Mouse (Mus musculus) frontal cortex, postnatal 14 days (tissue): ENCODE results near the gene Prss35.

Source experiments
- DNase-seq, 2 experiments: peaks; one replicate each; pipeline ENCODE4 v3.0.0; 2022; ENCODE audit warnings: low spot score in 2 of 2

Gene Prss35

GRCm38 (mm10) chr9:86742959-86743911, at the start of gene Prss35:
Gene Prss35, plus strand, starts transcription at chr9:86743649.
- DNase-seq = peak in 1 of 2 experiments; percentile 28

GRCm38 (mm10) chr9:86693935-86694334, 49.5 kb upstream of the Prss35 start:
- no peak for DNase-seq

DNA sequence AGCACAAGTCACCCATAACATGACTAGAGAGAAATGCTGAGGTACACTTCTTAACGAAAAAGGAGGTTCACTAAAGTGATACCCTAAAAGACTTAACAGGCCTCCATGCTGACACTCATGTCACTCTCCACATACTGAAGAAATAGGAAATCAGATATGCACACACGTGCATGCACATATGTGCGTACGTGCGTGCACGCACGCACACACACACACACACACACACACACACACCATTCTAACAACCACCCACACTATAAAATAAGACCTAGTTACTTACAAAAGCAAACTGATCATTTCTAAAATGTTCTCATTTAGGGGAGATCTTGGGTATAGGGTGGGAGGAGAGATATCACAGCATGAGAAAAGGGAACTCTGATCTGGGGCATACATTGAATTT, 48.8 kb upstream of the Prss35 start:
- DNase-seq = no peak

GRCm38 (mm10) chr9:86695199-86695817, 48.1 kb upstream of the Prss35 start:
- peak in 1 of 2 experiments; percentile 27 for DNase-seq

DNA sequence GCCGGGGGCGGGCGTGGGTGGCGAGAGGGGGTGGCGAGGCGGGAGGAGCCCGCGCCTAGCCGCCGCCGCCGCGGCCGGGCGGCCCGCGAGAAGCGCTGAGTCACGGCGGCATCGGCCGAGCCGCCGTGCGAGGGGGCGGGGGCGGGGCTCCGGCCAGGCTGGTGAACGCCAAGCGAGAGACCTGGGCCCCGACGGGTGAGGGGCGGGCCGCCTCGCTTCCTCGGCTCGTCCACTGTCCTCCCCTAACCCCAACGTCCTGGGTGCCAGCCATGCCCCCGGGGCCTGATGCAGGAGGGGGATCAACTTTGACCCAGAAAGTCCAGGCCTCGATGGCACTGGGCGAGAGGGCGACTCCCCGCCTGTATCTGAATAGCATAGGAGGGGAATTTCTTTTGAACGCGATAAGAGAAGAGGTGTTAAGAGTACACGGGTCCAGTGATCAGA, 47.6 kb upstream of the Prss35 start, which contains the start of gene Me1:
Me1 (minus strand) TSS at position 136 of the 444 bp plus-strand sequence.
- DNase-seq = no peak

DNA sequence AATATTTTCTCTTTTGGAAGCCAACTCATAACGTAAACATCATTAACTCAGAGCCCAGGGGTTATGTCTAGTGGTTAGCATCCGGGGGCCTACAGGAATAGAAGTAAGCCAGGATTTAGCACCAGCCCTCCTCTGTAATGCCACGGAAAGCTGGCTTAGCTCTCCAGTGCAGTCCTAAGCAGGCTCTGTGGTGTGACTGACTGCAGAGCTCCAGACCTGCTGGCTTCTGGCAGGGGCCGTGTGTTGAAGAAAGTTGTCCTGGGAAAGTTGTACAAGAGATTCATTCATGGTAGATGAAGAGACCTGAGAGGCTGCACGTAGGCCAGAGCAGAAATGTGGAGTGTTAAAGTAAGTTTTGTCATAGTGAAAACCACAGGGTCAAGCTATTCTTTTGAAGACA, 42.2 kb upstream of the Prss35 start:
- no peak for DNase-seq

DNA sequence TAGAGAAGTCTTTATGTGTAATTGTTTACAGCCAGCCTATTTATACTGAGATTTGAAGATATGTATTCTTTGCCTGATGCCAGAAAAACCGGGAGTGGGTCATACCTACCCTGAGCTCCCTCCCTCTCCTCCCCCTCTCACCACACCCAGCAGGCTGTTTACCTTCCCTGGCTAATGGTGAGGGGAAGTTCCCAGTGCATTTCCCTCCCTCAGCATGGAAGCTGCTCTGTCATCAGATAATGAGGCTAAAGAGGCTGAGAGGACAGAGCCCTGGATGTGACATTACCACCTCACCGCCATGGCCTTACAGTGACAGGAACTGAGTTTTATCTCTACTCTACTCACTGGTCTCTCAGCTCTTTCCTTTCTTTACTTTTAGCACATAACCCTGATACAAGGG, 41.6 kb upstream of the Prss35 start:
- DNase-seq = no peak

DNA sequence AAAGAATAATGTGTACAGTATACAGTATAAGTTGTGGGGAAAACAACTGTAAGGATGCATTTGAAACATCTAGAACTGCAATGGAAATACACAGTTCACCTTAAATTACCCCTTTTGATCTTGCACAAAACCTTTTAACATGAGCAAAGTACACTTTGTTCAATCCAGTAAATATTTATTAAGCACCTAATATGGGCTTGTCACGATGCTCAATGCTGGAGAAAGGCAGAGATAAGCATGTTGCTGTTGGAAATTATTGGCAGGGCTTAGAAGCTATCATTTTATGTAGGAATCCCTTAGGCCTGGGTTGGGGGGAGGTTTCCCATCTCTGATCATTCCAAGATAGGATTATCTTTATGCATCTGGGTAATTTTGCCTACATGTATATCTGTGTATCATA, 36.0 kb upstream of the Prss35 start:
- DNase-seq = no peak

DNA sequence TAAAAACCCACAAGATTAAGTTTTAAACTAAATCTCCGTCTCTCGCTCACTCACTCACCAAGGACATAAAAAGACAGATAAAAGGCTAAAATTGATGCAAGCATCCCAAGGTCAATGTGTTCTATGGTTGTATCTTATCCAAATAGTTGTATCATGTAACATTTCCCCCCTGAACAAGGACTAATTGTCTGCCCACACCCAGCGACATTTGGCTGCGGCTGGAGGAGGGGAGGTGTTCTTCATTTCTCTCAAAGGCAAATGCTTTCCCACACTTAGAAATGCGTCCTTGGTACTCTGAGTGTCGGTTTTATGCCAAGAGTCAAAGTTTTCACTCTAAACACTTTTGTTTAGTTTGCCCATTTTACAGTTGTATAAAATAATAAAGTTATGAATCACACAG, 34.5 kb upstream of the Prss35 start:
- DNase-seq = no peak

GRCm38 (mm10) chr9:86710091-86710634, 33.3 kb upstream of the Prss35 start:
- DNase-seq = no peak

DNA sequence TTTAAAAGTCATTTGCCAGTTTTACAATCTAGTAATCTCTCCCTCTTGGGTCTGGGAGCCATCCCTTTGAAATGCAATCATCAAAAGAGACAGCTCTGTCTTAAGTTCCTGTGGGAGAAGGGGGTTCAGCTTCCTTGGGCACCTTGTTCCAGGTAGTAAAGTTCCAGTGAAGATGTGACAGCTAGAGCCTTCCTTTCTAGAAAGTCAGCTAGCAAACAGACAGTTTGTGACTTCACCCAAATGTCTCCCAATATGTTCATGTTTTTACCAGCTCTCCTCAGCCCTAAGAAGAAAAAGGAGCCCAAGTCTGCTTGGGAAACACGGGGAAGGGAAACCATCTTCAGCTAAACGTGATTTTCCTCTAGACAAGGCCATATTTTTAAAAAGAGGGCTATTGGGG, 30.8 kb upstream of the Prss35 start:
- DNase-seq = no peak

DNA sequence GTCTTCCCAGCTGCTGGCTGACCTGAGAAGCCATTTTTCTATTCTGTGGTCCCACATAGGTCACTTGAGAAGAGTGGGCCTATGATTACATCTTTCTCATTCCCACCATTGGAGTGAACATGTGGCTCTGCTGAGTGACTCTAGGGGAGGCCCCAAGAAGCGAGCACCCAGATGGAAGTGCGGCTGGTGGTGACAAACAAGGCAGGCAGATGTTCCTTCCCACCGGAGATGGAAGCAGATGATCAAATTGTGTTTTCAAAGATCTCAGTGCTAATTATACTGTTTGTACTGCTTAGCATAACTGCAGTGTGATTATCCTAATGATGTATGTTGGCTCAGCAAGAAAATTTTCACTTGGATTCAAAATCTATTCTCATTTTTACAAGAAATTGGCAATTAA, 29.4 kb upstream of the Prss35 start:
- no peak for DNase-seq

- no peak for DNase-seq
Measured at GRCm38 (mm10) chr9:86716540-86716939, 26.9 kb upstream of the Prss35 start.

GRCm38 (mm10) chr9:86717119-86717518, 26.3 kb upstream of the Prss35 start:
- DNase-seq = no peak

- DNase-seq = no peak
Measured at GRCm38 (mm10) chr9:86720227-86720626, 23.2 kb upstream of the Prss35 start.

DNA sequence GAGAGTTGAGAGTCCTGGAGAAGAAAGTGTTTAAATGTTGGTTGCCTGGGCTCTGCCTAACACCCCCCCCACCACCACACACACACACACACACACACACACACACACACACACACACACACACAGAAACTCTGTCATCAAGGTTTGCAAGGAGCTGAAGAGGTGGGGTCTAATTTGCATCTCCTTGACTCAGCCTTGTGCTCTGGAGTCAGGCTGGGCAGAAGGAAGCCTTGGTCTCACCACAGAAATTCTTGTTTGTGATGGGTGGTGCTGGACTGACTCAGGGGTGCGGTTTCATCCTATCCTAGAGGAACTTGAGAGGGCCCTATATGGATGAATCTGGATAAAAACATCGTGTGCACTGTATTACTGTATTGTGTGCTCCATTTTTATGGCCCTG, 22.7 kb upstream of the Prss35 start:
- no peak for DNase-seq

GRCm38 (mm10) chr9:86725066-86725465, 18.4 kb upstream of the Prss35 start:
- no peak for DNase-seq

GRCm38 (mm10) chr9:86725604-86726380, 17.7 kb upstream of the Prss35 start:
- no peak for DNase-seq

DNA sequence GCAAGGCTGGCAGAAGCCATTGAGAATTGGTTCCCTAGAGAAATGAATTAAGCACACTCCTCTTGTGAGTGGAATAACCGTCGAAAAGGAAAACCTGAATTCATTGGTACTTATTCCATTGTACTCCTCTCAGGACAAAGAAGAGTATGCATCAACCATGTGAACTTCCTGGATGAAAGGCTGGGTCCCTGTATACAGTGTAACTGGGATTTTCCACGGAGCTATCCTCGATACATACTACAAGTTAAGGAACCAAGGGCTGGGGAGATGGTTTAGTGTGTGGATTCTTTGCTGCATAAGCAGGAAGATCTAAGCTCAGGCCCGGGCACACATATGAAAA, 17.1 kb upstream of the Prss35 start:
- DNase-seq = no peak

GRCm38 (mm10) chr9:86728214-86728814, 15.1 kb upstream of the Prss35 start:
- no peak for DNase-seq

- no peak for DNase-seq
Measured at GRCm38 (mm10) chr9:86729084-86729483, 14.4 kb upstream of the Prss35 start.

DNA sequence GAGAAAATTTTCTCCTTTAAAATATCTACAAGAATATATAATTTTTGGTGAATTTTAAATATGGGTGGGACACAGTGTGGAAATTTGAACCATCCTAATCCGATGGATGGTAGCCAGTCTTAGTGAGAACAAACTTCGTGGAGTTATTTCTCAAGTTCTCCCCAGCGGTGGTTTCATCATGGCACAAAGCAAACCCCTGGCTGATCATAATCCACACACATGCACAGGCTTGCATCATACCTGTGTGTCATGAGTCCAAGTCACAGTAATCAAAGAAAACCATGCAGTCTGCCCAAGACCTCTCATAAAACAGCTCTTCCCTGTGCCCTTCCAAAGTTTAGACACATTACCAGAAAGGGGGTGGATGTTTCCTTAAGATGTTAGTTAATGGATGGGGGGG, 13.6 kb upstream of the Prss35 start:
- DNase-seq = no peak
